Mouse (Mus musculus): ENCODE data around the gene Gpc3.

- TF ChIP-seq CTCF (IDR thresholded peaks at IDR 0.05; ENCODE audit: extremely low read depth, insufficient read depth, low read length): peak; percentile 43
- TF ChIP-seq POLR2A (IDR thresholded peaks at IDR 0.05; ENCODE audit: extremely low read depth, insufficient read depth, low read length): no peak
Observed at GRCm38 (mm10) chrX:52375129-52375528, 238.6 kb downstream of the Gpc3 start.

Measured in cortical plate, adult 2 months (tissue).